12 mouse cellular contexts compared by ENCODE assay signal in the genomic region with DNA sequence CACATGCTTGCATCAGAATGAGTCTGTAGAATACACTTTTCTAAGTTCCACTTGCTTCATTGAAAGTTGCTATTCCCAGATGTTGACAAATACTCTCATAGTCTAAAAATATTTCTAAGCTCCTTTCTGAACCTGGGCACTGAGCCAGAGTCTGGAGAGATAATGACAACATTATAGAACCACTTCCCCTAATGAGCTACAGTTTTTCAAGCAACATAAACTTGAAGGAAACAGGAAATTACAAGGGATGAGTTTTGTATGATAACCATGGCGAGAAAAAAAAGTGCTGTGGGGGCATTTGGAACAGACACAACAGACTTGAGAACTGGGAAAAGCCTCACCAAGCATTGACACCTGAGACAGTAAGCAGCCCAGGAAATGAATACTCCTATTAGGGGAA.
DNase-seq lines count a peak whose midpoint lies in the region; ATAC-seq and TF ChIP-seq lines count a peak whose summit lies in the region.
"Had no signal": no experiment of that assay in that cellular context is flagged by ENCODE, and none has a peak within 500 bp of the region (broad histone marks: within the 10 kb centered on the region; RNA-seq: fewer than 3 reads in every experiment).

No protein-coding gene starts in this region.

- no peak overlapping the region for H3K9ac ChIP-seq in embryonic facial prominence, embryonic 14.5 days (ENCODE audit: low read depth, low read length)
- no peak overlapping the region for H3K9ac ChIP-seq in lung, postnatal 0 days (replicated peaks; ENCODE audit: low read depth)
- H3K9ac ChIP-seq: liver, embryonic 13.5 days had no signal

- no peak overlapping the region for H3K4me2 ChIP-seq in embryonic facial prominence, embryonic 14.5 days (ENCODE audit: low read depth, low read length)
- no peak overlapping the region for H3K4me2 ChIP-seq in lung, postnatal 0 days (replicated peaks; ENCODE audit: low read depth, low read length)
- H3K4me2 ChIP-seq: liver, embryonic 13.5 days had no signal

- peaks cover 5% of the 10 kb centered on the region; the same call in 1 of the 2 replicates for H3K4me1 ChIP-seq in embryonic facial prominence, embryonic 14.5 days (ENCODE audit: control insufficient read depth, insufficient read depth, low read length)
- no peaks in the 10 kb centered on the region for H3K4me1 ChIP-seq in embryonic facial prominence, embryonic 10.5 days
- H3K4me1 ChIP-seq in lung, postnatal 0 days (ENCODE audit: insufficient read depth, low read depth, low read length), result no peaks in the 10 kb centered on the region
- H3K4me1 ChIP-seq: liver, embryonic 13.5 days had no signal

- no peak overlapping the region for H3K4me3 ChIP-seq in embryonic facial prominence, embryonic 14.5 days (ENCODE audit: low read depth, low read length)
- no peak overlapping the region for H3K4me3 ChIP-seq in embryonic facial prominence, embryonic 10.5 days
- H3K4me3 ChIP-seq in lung, postnatal 0 days (ENCODE audit: low read depth, low read length), result no peak overlapping the region
- H3K4me3 ChIP-seq: liver, embryonic 13.5 days had no signal

- H3K27ac ChIP-seq in embryonic facial prominence, embryonic 14.5 days (replicated peaks; ENCODE audit: low read depth, low read length), result no peak overlapping the region
- H3K27ac ChIP-seq in embryonic facial prominence, embryonic 10.5 days (replicated peaks), result no peak overlapping the region
- H3K27ac ChIP-seq in lung, postnatal 0 days (ENCODE audit: low read length), result no peak overlapping the region
- H3K27ac ChIP-seq: liver, embryonic 13.5 days had no signal

- no peak for ATAC-seq in embryonic facial prominence, embryonic 14.5 days (ENCODE audit: low read depth)
- peak; percentile 49 for ATAC-seq in lung, postnatal 0 days
- ATAC-seq: hindbrain, embryonic 16.5 days had no signal

- no peaks in the 10 kb centered on the region for H3K27me3 ChIP-seq in embryonic facial prominence, embryonic 14.5 days (replicated peaks; ENCODE audit: control insufficient read depth, insufficient read depth, low read length)
- no peaks in the 10 kb centered on the region for H3K27me3 ChIP-seq in embryonic facial prominence, embryonic 10.5 days (replicated peaks; ENCODE audit: low read depth, poor library complexity, severe bottlenecking)
- H3K27me3 ChIP-seq in lung, postnatal 0 days (replicated peaks; ENCODE audit: insufficient read depth, low read length), result no peaks in the 10 kb centered on the region
- H3K27me3 ChIP-seq: liver, embryonic 13.5 days had no signal

- WGBS in embryonic facial prominence, embryonic 14.5 days, result 51% methylated on average over 1 of the region's 1 CpGs
- WGBS in embryonic facial prominence, embryonic 10.5 days, result 71% methylated on average over 1 of the region's 1 CpGs
- WGBS in lung, postnatal 0 days, result 38% methylated on average over 1 of the region's 1 CpGs

- TF ChIP-seq CTCF in lung, postnatal 0 days (IDR thresholded peaks at IDR 0.05), result no peak

- DNase-seq in embryonic facial prominence, embryonic 14.5 days (ENCODE audit: low spot score), result peak; percentile 79
- no peak for DNase-seq in embryonic facial prominence, embryonic 10.5 days (ENCODE audit: low spot score)
- peak; percentile 46 for DNase-seq in kidney, postnatal 14 days
- DNase-seq in kidney, adult 9 months, result no peak
- DNase-seq in MEL-GATA-1-ER (ENCODE audit: extremely low read depth, low read depth), result peak; percentile 88
- peak; percentile 80 for DNase-seq in lung, postnatal 0 days (ENCODE audit: low spot score)
- no peak for DNase-seq in thymus, postnatal 36 days
- DNase-seq in layer of hippocampus, adult 8-10 months (ENCODE audit: low spot score in 2 of 2), result no peak
- DNase-seq: layer of hippocampus, adult 9-11 months; liver, embryonic 13.5 days; thymus, postnatal 25 days had no signal

- H3K36me3 ChIP-seq in embryonic facial prominence, embryonic 14.5 days (ENCODE audit: control insufficient read depth, insufficient read depth, low read length), result no peaks in the 10 kb centered on the region
- H3K36me3 ChIP-seq in embryonic facial prominence, embryonic 10.5 days (replicated peaks), result no peaks in the 10 kb centered on the region
- no peaks in the 10 kb centered on the region for H3K36me3 ChIP-seq in lung, postnatal 0 days (ENCODE audit: insufficient read depth, low read length)
- H3K36me3 ChIP-seq: liver, embryonic 13.5 days had no signal

- peak; percentile 42; the same call in 1 of the 2 replicates for TF ChIP-seq EP300 in lung, postnatal 0 days (IDR thresholded peaks at IDR 0.05)

- H3K9me3 ChIP-seq in embryonic facial prominence, embryonic 14.5 days (ENCODE audit: control insufficient read depth, low read length), result no peaks in the 10 kb centered on the region
- H3K9me3 ChIP-seq in embryonic facial prominence, embryonic 10.5 days, result no peaks in the 10 kb centered on the region
- no peaks in the 10 kb centered on the region for H3K9me3 ChIP-seq in lung, postnatal 0 days (ENCODE audit: low read length)
- H3K9me3 ChIP-seq: liver, embryonic 13.5 days had no signal

Comparison
In these comparisons a context has a peak if more than half of its experiments do, and no peak if none do; other contexts are left out.
1. DNase-seq: peak in embryonic facial prominence, embryonic 14.5 days (single experiment), kidney, postnatal 14 days (single experiment), MEL-GATA-1-ER (single experiment) and lung, postnatal 0 days (single experiment); none in embryonic facial prominence, embryonic 10.5 days (single experiment), kidney, adult 9 months (single experiment), thymus, postnatal 36 days (0 of 2) and layer of hippocampus, adult 8-10 months (0 of 2).